Mouse (Mus musculus) intestine, embryonic 16.5 days (tissue): ENCODE measurements around the gene Use1. TPM values are rescaled to one million over a fixed set of nuclear protein-coding genes. Genes with fewer than 3 reads are reported as not detected.

Experiments used
- ATAC-seq: fragments of 200-750 bp; cut with Nextera tagmentation; 2 replicates; pipeline ENCODE4 v1.8.0; 2017; ENCODE audit warnings: moderate TSS enrichment, moderate library complexity
- H3K27ac ChIP-seq: fragments of 300-500 bp; sonication (generic); 2 replicates; pipeline ENCODE4 v1.5.1; 2014; ENCODE audit warnings: mild to moderate bottlenecking, low read length
- H3K27me3 ChIP-seq: fragments of 300-500 bp; sonication (generic); replicated peaks from 2 replicates; pipeline ENCODE4 v1.6.1; 2014; ENCODE audit warnings: low read length, control low read depth, mixed read lengths; ENCODE audit not compliant: control insufficient read depth, insufficient read depth
- H3K36me3 ChIP-seq: fragments of 300-500 bp; sonication (generic); 2 replicates; pipeline ENCODE4 v1.6.1; 2014; ENCODE audit warnings: low read length, control low read depth; ENCODE audit not compliant: control insufficient read depth, insufficient read depth
- H3K4me1 ChIP-seq: fragments of 300-500 bp; sonication (generic); 2 replicates; pipeline ENCODE4 v1.6.1; 2014; ENCODE audit warnings: low read length, control low read depth, mixed read lengths; ENCODE audit not compliant: control insufficient read depth, insufficient read depth
- H3K4me2 ChIP-seq: fragments of 300-500 bp; sonication (generic); 2 replicates; pipeline ENCODE4 v1.6.1; 2014; ENCODE audit warnings: low read depth, low read length, control low read depth
- H3K4me3 ChIP-seq: fragments of 300-500 bp; sonication (generic); 2 replicates; pipeline ENCODE4 v1.5.1; 2014; ENCODE audit warnings: mild to moderate bottlenecking, low read length
- H3K9ac ChIP-seq: fragments of 300-500 bp; sonication (generic); 2 replicates; pipeline ENCODE4 v1.6.1; 2014; ENCODE audit warnings: low read depth, low read length
- H3K9me3 ChIP-seq: fragments of 300-500 bp; sonication (generic); 2 replicates; pipeline ENCODE4 v1.6.1; 2016; ENCODE audit warnings: low read length, control low read depth; ENCODE audit not compliant: control insufficient read depth
- WGBS: fragments of 180-500 bp; shearing (Covaris S2); extraction: QIAGEN DNeasy Blood & Tissue Kit; methylation state at CpG from one replicate; pipeline ENCODE4 v1.1.7; 2014; 5-methylcytosine and 5-hydroxymethylcytosine counted together
- polyA plus RNA-seq: library from polyadenylated mRNA; unstranded; fragments of >200 nt; fragmentation: Nextera tagmentation; extraction: Ambion mirVana; gene quantifications from 2 replicates; pipeline ENCODE4 v1.2.1, GENCODE M21; 2015

The Use1 gene
- polyA plus RNA-seq, 1 experiment from 2014 or later: 95.8 TPM

DNA sequence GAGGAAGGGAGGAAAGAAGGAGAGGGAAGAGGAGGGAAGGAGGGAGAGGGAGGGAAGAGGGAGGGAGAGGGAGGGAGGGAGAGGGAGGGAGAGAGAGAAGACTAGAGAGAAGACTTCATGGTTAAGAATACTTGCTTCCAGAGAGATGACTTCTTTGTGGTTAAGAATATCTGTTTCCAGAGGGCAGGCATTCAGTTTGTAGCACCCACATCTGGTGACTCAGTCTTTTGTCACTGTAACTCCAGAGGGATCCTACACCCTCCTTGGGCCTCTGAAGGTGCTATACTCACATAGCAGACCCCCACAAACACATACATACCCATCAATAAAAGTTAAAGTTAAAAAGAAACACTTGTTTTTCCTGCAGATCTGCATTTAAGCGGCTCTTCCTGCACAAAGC, 15.1 kb upstream of the Use1 start:
- no peak for ATAC-seq
- no peak overlapping the region for H3K4me3 ChIP-seq
- no peak overlapping the region for H3K4me2 ChIP-seq
- H3K4me1 ChIP-seq: no peaks in the 10 kb centered on the region
- peaks cover 18% of the 10 kb centered on the region; the same call in 1 of the 2 replicates for H3K36me3 ChIP-seq
- 97% methylated on average over 1 of the region's 1 CpGs for WGBS
- no peak overlapping the region for H3K27ac ChIP-seq
- no peaks in the 10 kb centered on the region for H3K27me3 ChIP-seq
- no peaks in the 10 kb centered on the region for H3K9me3 ChIP-seq
- H3K9ac ChIP-seq: no peak overlapping the region

GRCm38 (mm10) chr8:71358026-71358425, 8.6 kb upstream of the Use1 start:
- H3K36me3 ChIP-seq: 0 out of 2 replicates have a peak, but pooled peaks cover 15% of the 10 kb centered on the region
- H3K27me3 ChIP-seq: no peaks in the 10 kb centered on the region
- no peak overlapping the region for H3K27ac ChIP-seq
- no peak overlapping the region for H3K4me2 ChIP-seq
- no peak overlapping the region for H3K4me3 ChIP-seq
- no peaks in the 10 kb centered on the region for H3K9me3 ChIP-seq
- no peak overlapping the region for H3K9ac ChIP-seq
- 83% methylated on average over 3 of the region's 3 CpGs for WGBS
- H3K4me1 ChIP-seq: no peaks in the 10 kb centered on the region
- ATAC-seq: no peak

DNA sequence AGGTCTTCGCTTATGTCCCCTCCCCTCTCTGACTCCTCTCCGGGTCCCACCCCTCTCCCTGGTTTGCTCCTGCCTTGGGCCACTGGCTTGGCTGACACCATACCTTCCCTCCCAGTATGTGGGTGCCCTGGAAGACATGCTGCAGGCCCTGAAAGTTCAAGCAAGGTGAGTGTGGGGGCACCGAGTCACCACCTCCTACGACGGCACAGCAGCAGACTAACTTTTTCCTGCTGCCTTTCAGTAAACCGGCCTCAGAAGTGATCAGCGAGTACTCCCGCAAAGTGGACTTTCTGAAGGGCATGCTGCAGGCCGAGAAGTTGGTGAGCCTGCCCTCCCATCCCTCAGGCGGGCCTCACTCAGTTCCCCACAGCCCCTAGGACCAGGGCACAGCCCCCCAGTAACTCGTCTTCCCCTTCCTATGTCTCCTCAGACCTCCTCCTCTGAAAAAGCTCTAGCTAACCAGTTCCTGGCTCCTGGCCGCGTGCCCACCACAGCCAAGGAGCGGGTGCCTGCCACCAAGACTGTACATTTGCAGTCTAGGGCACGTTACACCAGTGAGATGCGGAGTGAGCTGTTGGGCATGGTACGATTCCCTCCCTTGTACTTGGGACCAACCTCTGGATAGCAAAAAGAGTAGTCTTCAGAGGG, 1.0 kb downstream of the Use1 start:
- Histone ChIP-seq H3K4me1 (peaks cover 19% of the 10 kb centered on the region), H3K9me3 (no peaks in the 10 kb centered on the region), H3K4me2 (peak overlapping the region; percentile 82), H3K27ac (peak overlapping the region; percentile 71), H3K9ac (peak overlapping the region; percentile 70), H3K4me3 (peak overlapping the region; percentile 60), H3K36me3 (peaks cover 12% of the 10 kb centered on the region; the same call in 1 of the 2 replicates), H3K27me3 (no peaks in the 10 kb centered on the region)
- 42% methylated on average over 17 of the region's 17 CpGs for WGBS
- ATAC-seq: no peak

DNA sequence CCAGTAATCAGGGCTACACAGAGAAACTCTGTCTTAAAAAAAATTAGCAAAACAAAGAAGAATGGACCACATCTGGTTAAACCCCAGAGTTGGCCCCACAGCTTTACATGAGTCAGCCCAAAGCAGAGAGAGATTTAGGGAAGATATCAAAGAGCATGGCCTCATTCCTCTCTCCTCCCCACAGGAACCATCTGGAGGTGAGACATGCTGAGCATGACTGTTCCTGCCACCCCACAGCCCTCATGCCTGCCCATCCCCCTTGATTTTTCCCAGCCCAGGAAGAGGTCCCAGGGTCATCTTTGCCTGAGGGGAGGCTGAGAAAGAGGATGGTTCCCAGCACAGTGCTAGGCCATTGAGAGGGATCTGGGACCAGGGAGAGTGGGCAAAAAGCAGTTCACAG, 1.7 kb downstream of the Use1 start:
- no peak for ATAC-seq
- Histone ChIP-seq H3K27me3 (no peaks in the 10 kb centered on the region), H3K9ac (no peak overlapping the region), H3K9me3 (no peaks in the 10 kb centered on the region), H3K36me3 (peaks cover 12% of the 10 kb centered on the region; the same call in 1 of the 2 replicates), H3K4me3 (peak overlapping the region; percentile 60), H3K4me1 (peaks cover 19% of the 10 kb centered on the region), H3K4me2 (no peak overlapping the region), H3K27ac (no peak overlapping the region; the same call in 1 of the 2 replicates)

DNA sequence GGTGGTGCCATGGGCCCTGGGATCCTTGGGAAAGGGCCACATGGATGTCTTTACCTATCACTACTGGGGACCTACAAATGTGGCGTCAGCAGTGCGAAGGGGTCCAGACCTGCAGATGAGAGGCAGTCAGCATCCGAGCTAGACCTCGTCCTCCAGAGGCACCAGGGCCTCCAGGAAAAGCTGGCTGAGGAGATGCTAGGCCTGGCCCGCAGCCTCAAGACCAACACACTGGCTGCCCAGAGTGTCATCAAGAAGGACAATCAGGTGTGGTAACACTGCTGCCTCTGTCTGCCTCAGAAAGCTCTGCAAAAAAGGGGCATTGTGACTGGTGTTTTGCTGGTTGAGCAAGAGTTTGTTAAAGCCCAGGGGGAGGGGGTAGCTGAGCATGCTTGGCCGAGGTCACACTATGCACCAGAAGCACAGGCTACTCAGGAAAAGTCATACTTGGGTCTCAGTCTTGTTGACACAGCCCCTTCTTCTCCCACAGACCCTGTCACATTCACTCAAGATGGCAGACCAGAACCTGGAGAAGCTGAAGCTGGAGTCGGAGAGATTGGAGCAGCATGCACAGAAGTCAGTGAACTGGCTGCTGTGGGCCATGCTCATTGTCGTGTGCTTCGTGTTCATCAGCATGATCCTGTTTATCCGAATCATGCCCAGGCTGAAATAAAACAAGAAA, 2.5 kb downstream of the Use1 start:
- 93% methylated on average over 10 of the region's 10 CpGs for WGBS
- no peaks in the 10 kb centered on the region for H3K27me3 ChIP-seq
- no peak for ATAC-seq
- H3K4me3 ChIP-seq: no peak overlapping the region
- peaks cover 16% of the 10 kb centered on the region for H3K36me3 ChIP-seq
- H3K27ac ChIP-seq: no peak overlapping the region
- H3K4me1 ChIP-seq: peaks cover 19% of the 10 kb centered on the region
- H3K9me3 ChIP-seq: no peaks in the 10 kb centered on the region
- no peak overlapping the region for H3K4me2 ChIP-seq
- no peak overlapping the region for H3K9ac ChIP-seq

DNA sequence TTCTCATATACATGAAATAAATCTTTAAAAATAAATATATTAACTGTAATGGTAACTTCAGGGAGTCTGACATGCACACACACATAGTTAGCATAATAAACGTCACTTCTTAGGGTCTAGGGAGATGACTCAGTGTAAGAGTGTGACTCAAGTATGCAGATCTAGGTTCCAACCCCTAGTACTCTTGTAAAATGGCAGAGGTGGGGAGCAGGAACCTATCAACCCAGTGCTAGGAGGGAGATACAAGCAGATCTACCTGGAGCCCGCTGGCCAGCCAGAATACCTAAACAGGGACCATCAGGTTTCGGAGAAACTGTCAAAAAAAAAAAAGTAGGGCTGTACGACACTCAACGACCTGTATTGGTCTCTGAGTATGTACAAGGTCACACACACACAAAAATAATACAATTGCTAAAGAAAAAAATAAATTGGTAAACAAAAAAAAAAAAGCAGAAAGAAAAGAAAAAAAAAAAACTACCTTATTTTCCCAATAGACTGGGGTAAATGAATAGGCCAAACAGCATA, 4.1 kb downstream of the Use1 start:
- H3K36me3 ChIP-seq: peaks cover 24% of the 10 kb centered on the region
- 20% methylated on average over 5 of the region's 5 CpGs for WGBS
- H3K4me3 ChIP-seq: peak overlapping the region; percentile 84
- H3K27me3 ChIP-seq: no peaks in the 10 kb centered on the region
- no peak for ATAC-seq
- peak overlapping the region; percentile 52 for H3K4me2 ChIP-seq
- no peak overlapping the region; the same call in 1 of the 2 replicates for H3K27ac ChIP-seq
- peak overlapping the region; percentile 41; the same call in 1 of the 2 replicates for H3K9ac ChIP-seq
- peaks cover 29% of the 10 kb centered on the region for H3K4me1 ChIP-seq
- no peaks in the 10 kb centered on the region for H3K9me3 ChIP-seq

- Histone ChIP-seq H3K27me3 (no peaks in the 10 kb centered on the region), H3K27ac (peak within 1 kb of the TSS; percentile 84), H3K4me1 (peaks cover 32% of the 10 kb centered on the region), H3K9ac (peak within 1 kb of the TSS; percentile 79), H3K36me3 (peaks cover 24% of the 10 kb centered on the region), H3K9me3 (no peaks in the 10 kb centered on the region), H3K4me3 (peak within 1 kb of the TSS; percentile 84), H3K4me2 (peak within 1 kb of the TSS; percentile 52)
- peak; percentile 88 for ATAC-seq
- WGBS: under 1% methylated on average over 67 of the region's 68 CpGs
Measured at GRCm38 (mm10) chr8:71371236-71371848, 4.7 kb downstream of the Use1 start, which contains the start of gene Ocel1. Gene Ocel1 (plus strand): TSS chr8:71371298.

DNA sequence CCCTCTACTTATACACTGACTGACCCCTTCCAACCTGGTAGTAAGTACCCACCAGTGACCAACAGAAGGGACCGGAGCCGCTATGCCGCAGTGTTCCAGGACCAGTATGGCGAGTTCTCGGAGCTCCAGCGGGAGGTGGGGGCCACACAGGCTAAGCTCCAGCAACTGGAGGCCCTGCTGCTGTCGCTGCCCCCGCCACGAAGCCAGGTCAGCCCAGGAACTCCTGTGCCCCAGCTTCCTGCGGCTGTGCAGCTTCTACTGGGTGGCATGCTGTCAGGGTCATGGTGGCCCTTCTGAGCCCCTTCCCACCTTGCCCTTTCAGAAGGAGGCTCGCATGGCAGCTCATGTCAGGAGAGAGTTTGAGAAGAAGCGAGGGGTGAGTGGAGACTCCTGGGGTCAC, 5.8 kb downstream of the Use1 start:
- H3K4me1 ChIP-seq: peaks cover 42% of the 10 kb centered on the region
- no peak overlapping the region for H3K27ac ChIP-seq

DNA sequence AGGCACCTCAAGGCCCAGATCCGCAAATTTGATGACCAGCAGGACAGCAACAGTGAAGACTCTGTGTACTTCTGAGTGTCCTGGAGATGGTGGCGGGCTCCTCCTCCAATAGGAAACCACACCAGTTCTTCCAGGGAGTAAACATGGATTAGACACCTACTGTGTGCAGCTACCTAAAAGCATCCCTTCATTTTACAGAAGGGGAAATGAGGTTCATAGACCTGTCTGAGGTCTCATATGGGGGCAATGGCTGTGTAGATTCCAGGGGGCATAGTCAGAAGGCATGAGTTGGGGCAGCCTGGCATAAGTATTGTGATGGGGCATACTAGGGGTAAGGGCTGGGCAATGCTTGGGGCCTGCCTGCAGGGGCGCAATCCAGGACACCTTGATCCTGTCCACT, 6.4 kb downstream of the Use1 start:
- 91% methylated on average over 3 of the region's 3 CpGs for WGBS
- Histone ChIP-seq H3K4me2 (no peak overlapping the region), H3K36me3 (peaks cover 34% of the 10 kb centered on the region), H3K27me3 (no peaks in the 10 kb centered on the region), H3K9ac (0 out of 2 replicates have a peak overlapping the region, but pooled peaks have one; percentile 1), H3K4me3 (no peak overlapping the region), H3K9me3 (no peaks in the 10 kb centered on the region), H3K27ac (no peak overlapping the region), H3K4me1 (peaks cover 43% of the 10 kb centered on the region)
- ATAC-seq: no peak

More for the DNA sequence above, 5.8 kb downstream of the Use1 start:
- Histone ChIP-seq H3K4me3 (no peak overlapping the region), H3K36me3 (peaks cover 29% of the 10 kb centered on the region), H3K4me2 (no peak overlapping the region), H3K9ac (no peak overlapping the region), H3K9me3 (no peaks in the 10 kb centered on the region), H3K27me3 (no peaks in the 10 kb centered on the region)
- WGBS: 85% methylated on average over 12 of the region's 12 CpGs
- ATAC-seq: no peak
